Mouse (Mus musculus): ENCODE measurements around the gene Arfgap3.

GRCm38 (mm10) chr15:83368261-83368660, 18.2 kb upstream of the Arfgap3 start:
- TF ChIP-seq CTCF (IDR thresholded peaks at IDR 0.05; ENCODE audit: low read depth) = no peak
- TF ChIP-seq EP300 (IDR thresholded peaks at IDR 0.05; ENCODE audit: low read depth) = no peak

All from liver, embryonic 14.5 days (tissue).